ENCODE assay signal across 8 mouse cellular contexts in the genomic region with DNA sequence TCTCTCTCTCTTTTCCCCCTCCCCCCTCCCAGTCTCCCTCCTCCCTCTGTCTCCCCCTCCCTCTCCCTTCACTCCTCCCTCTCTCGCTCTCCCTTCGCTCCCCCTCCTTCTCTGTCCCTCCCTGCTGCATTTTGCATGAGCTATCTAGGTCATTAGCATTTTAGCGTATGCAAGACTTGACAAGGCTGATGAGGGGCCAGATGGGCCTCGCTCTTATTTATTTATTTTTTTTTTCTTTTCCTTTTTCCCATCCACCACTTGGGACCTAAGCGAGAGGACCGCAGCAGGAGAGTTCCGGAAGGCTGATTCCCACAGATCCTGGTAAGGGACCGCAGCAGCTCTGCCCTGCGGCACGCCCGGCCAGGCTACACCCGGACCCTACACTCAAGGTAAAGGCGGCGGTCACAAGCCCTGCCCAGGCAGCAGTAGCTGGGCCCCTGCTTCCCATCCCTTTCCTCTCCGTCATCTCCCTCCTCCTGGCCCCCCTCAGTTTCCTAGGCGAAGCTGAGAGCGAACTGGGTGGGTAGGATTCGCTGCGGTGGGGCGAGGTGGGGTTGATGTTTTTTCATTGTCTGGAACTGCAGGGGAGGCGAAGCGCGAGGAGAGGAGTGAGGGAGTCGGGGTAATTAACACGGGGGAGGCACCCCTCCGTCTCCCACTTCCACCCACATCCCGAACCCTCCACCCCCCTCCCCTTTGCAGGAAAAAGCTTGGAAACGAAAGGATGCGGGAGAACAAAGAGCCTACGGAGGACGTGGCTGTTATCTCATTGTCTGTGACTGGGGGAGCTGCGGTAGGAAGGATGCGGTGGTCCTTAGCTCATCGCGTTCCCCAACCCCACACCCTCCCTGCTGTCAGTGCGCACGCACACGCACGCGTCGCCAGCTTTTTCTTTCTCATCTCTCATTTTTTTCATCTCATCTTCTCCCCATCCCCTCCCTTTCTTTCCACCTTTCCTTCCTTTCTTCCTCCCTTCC.
A peak's percentile ranks its signal among the peaks of the same experiment; 100 is the strongest.
DNase-seq lines count a peak whose midpoint lies in the region; ATAC-seq and TF ChIP-seq lines count a peak whose summit lies in the region.

No protein-coding gene starts in this region.

- WGBS in intestine, embryonic 14.5 days: under 1% methylated on average over 40 of the region's 41 CpGs
- 2% methylated on average over 41 of the region's 41 CpGs for WGBS in midbrain, embryonic 14.5 days

- TF ChIP-seq CTCF in gastrocnemius, adult 2 months (IDR thresholded peaks at IDR 0.05): no peak
- TF ChIP-seq CTCF in E14TG2a.4 (conservative IDR thresholded peaks at IDR 0.05; ENCODE audit: low read length): no peak

- H3K9me3 ChIP-seq in E14TG2a.4 (ENCODE audit: low read length): no peaks in the 10 kb centered on the region
- H3K9me3 ChIP-seq in intestine, embryonic 14.5 days (ENCODE audit: control insufficient read depth, low read length): no peaks in the 10 kb centered on the region
- H3K9me3 ChIP-seq in midbrain, embryonic 14.5 days (ENCODE audit: control insufficient read depth, low read length): no peaks in the 10 kb centered on the region

- peaks cover 29% of the 10 kb centered on the region for H3K27me3 ChIP-seq in E14TG2a.4 (ENCODE audit: insufficient read depth, low read length)
- peaks cover 92% of the 10 kb centered on the region for H3K27me3 ChIP-seq in intestine, embryonic 14.5 days (replicated peaks; ENCODE audit: control insufficient read depth, insufficient read depth, low read length)
- no peaks in the 10 kb centered on the region for H3K27me3 ChIP-seq in midbrain, embryonic 14.5 days (ENCODE audit: control insufficient read depth, insufficient read depth, low read length)

- DNase-seq in gastrocnemius, adult 2 months: no peak
- DNase-seq in gastrocnemius, postnatal 14 days: no peak
- peak; percentile 54 for DNase-seq in embryo, embryonic 10 days (ENCODE audit: low spot score)
- peak; percentile 60 for DNase-seq in intestine, embryonic 14.5 days (ENCODE audit: low spot score)
- peak; percentile 90 for DNase-seq in midbrain, embryonic 14.5 days
- no peak for DNase-seq in spleen, postnatal 14 days (ENCODE audit: low spot score in 2 of 2)

- intact Hi-C loops in gastrocnemius, adult 2 months (cut with DNase I): no loop called here
- intact Hi-C loops in gastrocnemius, postnatal 14 days (cut with DNase I; ENCODE audit: low total_unique reads): no loop called here

- peak overlapping the region; percentile 22; the same call in 1 of the 2 replicates for H3K9ac ChIP-seq in intestine, embryonic 14.5 days (ENCODE audit: low read length)
- peak overlapping the region; percentile 100 for H3K9ac ChIP-seq in midbrain, embryonic 14.5 days (replicated peaks; ENCODE audit: low read length)

- no peak for ATAC-seq in intestine, embryonic 14.5 days (replicated peaks; ENCODE audit: low FRiP score, low TSS enrichment, low read depth)
- ATAC-seq in midbrain, embryonic 14.5 days (ENCODE audit: low FRiP score, low TSS enrichment): peak; percentile 49
- ATAC-seq in activated CD4-positive, CD25-positive, alpha-beta regulatory T cell, adult 4 months: no peak

- peak overlapping the region; percentile 43 for H3K4me2 ChIP-seq in intestine, embryonic 14.5 days (ENCODE audit: low read length)
- H3K4me2 ChIP-seq in midbrain, embryonic 14.5 days (ENCODE audit: low read length): peak overlapping the region; percentile 75

- peak overlapping the region; percentile 57 for H3K4me3 ChIP-seq in gastrocnemius, adult 2 months
- peak overlapping the region; percentile 86 for H3K4me3 ChIP-seq in E14TG2a.4 (replicated peaks; ENCODE audit: low read length)
- peak overlapping the region; percentile 28 for H3K4me3 ChIP-seq in intestine, embryonic 14.5 days (ENCODE audit: low read depth, low read length)
- H3K4me3 ChIP-seq in midbrain, embryonic 14.5 days (replicated peaks; ENCODE audit: low read depth, low read length): peak overlapping the region; percentile 87

- H3K36me3 ChIP-seq in E14TG2a.4 (ENCODE audit: insufficient read depth, low read length): peaks cover 28% of the 10 kb centered on the region
- no peaks in the 10 kb centered on the region for H3K36me3 ChIP-seq in intestine, embryonic 14.5 days (ENCODE audit: control insufficient read depth, insufficient read depth, low read length)
- H3K36me3 ChIP-seq in midbrain, embryonic 14.5 days (ENCODE audit: control insufficient read depth, insufficient read depth, low read length): peaks cover 43% of the 10 kb centered on the region

- H3K4me1 ChIP-seq in E14TG2a.4 (replicated peaks; ENCODE audit: low read depth, low read length): peaks cover 72% of the 10 kb centered on the region
- H3K4me1 ChIP-seq in intestine, embryonic 14.5 days (replicated peaks; ENCODE audit: control insufficient read depth, insufficient read depth, low read length): peaks cover 11% of the 10 kb centered on the region
- H3K4me1 ChIP-seq in midbrain, embryonic 14.5 days (ENCODE audit: control insufficient read depth, insufficient read depth, low read length): peaks cover 42% of the 10 kb centered on the region

- H3K27ac ChIP-seq in gastrocnemius, adult 2 months: no peak overlapping the region
- H3K27ac ChIP-seq in intestine, embryonic 14.5 days (ENCODE audit: low read depth): no peak overlapping the region; the same call in 1 of the 2 replicates
- H3K27ac ChIP-seq in midbrain, embryonic 14.5 days (replicated peaks; ENCODE audit: low read depth, low read length): peak overlapping the region; percentile 100

Comparison
In these comparisons a context has a peak if more than half of its experiments do, and no peak if none do; other contexts are left out.
1. DNase-seq: peak in embryo, embryonic 10 days (single experiment), intestine, embryonic 14.5 days (single experiment) and midbrain, embryonic 14.5 days (single experiment); none in gastrocnemius, adult 2 months (single experiment), gastrocnemius, postnatal 14 days (single experiment) and spleen, postnatal 14 days (0 of 2).
2. H3K4me3 ChIP-seq: peak in every context shown above with its lines; median percentile 87 in midbrain, embryonic 14.5 days; 86 in E14TG2a.4; 57 in gastrocnemius, adult 2 months; 28 in intestine, embryonic 14.5 days.